Mouse (Mus musculus) myocyte (in vitro differentiated cells): ENCODE measurements around the gene Foxo1. TPM values are rescaled to one million over a fixed set of nuclear protein-coding genes. Genes with fewer than 3 reads are reported as not detected.

ENCODE experiments used
- H3K27me3 ChIP-seq: one replicate; pipeline ENCODE4 v1.6.1; 2011; ENCODE audit not compliant: control insufficient read depth, insufficient read depth, insufficient read length
- H3K36me3 ChIP-seq: one replicate; pipeline ENCODE4 v1.6.1; 2011; ENCODE audit not compliant: control insufficient read depth, insufficient read depth
- H3K4me2 ChIP-seq: one replicate; pipeline ENCODE4 v1.6.1; 2011; ENCODE audit warnings: low read depth, control low read depth
- H3K4me3 ChIP-seq: one replicate; pipeline ENCODE4 v1.5.1; 2011; ENCODE audit warnings: mild to moderate bottlenecking, control low read depth, moderate library complexity
- H3K79me2 ChIP-seq: one replicate; pipeline ENCODE4 v1.6.1; 2011; ENCODE audit not compliant: control insufficient read depth, insufficient read depth
- H3ac ChIP-seq: one replicate; pipeline ENCODE4 v1.6.1; 2011; ENCODE audit not compliant: control insufficient read depth, insufficient read length
- CEBPB ChIP-seq: IDR thresholded peaks from 2 replicates; pipeline ENCODE4 v1.6.1; 2011; ENCODE audit warnings: mild to moderate bottlenecking, moderate library complexity; ENCODE audit not compliant: poor library complexity, insufficient read depth, severe bottlenecking
- E2F4 ChIP-seq: IDR thresholded peaks from one replicate; pipeline ENCODE4 v1.6.1; 2011; ENCODE audit warnings: mild to moderate bottlenecking, control low read depth, moderate library complexity; ENCODE audit not compliant: insufficient read depth
- MAX ChIP-seq: IDR thresholded peaks from one replicate; pipeline ENCODE4 v1.6.1; 2011; ENCODE audit warnings: low read depth, mild to moderate bottlenecking, control low read depth
- MYOD1 ChIP-seq, 3 experiments: IDR thresholded peaks; one replicate each; pipeline ENCODE4 v1.6.1; 2011; ENCODE audit warnings: control low read depth in 2 of 3, low read depth in 2 of 3, mild to moderate bottlenecking in 2 of 3, moderate library complexity in 1 of 3; ENCODE audit not compliant: insufficient read length in 2 of 3, control insufficient read depth in 1 of 3
- MYOG ChIP-seq, 3 experiments: IDR thresholded peaks; one replicate each; pipeline ENCODE4 v1.6.1; 2011; ENCODE audit warnings: control low read depth in 2 of 3, low read depth in 2 of 3, mild to moderate bottlenecking in 2 of 3; ENCODE audit not compliant: insufficient read length in 2 of 3, control insufficient read depth in 1 of 3, insufficient read depth in 1 of 3
- POLR2A ChIP-seq: IDR thresholded peaks from one replicate; pipeline ENCODE4 v1.6.1; 2011; ENCODE audit warnings: low read depth, mild to moderate bottlenecking, control low read depth, moderate library complexity; ENCODE audit not compliant: insufficient read length
- POLR2AphosphoS2 ChIP-seq: IDR thresholded peaks from one replicate; pipeline ENCODE4 v1.6.1; 2011; ENCODE audit warnings: low read depth, control low read depth; ENCODE audit not compliant: insufficient read length
- REST ChIP-seq: IDR thresholded peaks from one replicate; pipeline ENCODE4 v1.6.1; 2011; ENCODE audit warnings: mild to moderate bottlenecking, control low read depth, moderate library complexity; ENCODE audit not compliant: insufficient read depth, insufficient read length
- SRF ChIP-seq: IDR thresholded peaks from one replicate; pipeline ENCODE4 v1.6.1; 2011; ENCODE audit warnings: low read depth; ENCODE audit not compliant: control insufficient read depth, insufficient read length
- TCF12 ChIP-seq: IDR thresholded peaks from one replicate; pipeline ENCODE4 v1.6.1; 2011; ENCODE audit warnings: mild to moderate bottlenecking, control low read depth; ENCODE audit not compliant: poor library complexity, insufficient read depth, severe bottlenecking
- TCF3 ChIP-seq: IDR thresholded peaks from one replicate; pipeline ENCODE4 v1.6.1; 2011; ENCODE audit warnings: low read depth, control low read depth; ENCODE audit not compliant: insufficient read length
- USF1 ChIP-seq: IDR thresholded peaks from one replicate; pipeline ENCODE4 v1.6.1; 2011; ENCODE audit warnings: low read depth, mild to moderate bottlenecking, control low read depth, moderate library complexity
- polyA plus RNA-seq: library from polyadenylated mRNA; unstranded; fragments of >200 nt; fragmentation: generic; extraction: Trizol; gene quantifications from one replicate; pipeline ENCODE4 v1.2.1, GENCODE M21; 2012; ENCODE audit warnings: missing spikeins

Foxo1 gene
- polyA plus RNA-seq, 1 experiment: 7.2 TPM

- Histone ChIP-seq H3K27me3 (no peaks in the 10 kb centered on the region), H3K4me2 (no peak overlapping the region), H3K36me3 (no peaks in the 10 kb centered on the region), H3K79me2 (peaks cover 93% of the 10 kb centered on the region), H3K4me3 (no peak overlapping the region), H3ac (no peak overlapping the region)
- TF ChIP-seq MYOD1 (IDR thresholded peaks at IDR 0.05; ENCODE audit: control insufficient read depth in 1 of 3, insufficient read length in 2 of 3, low read depth in 2 of 3): no peak
- TF ChIP-seq POLR2A: no peak
- no peak for TF ChIP-seq TCF12
Observed at GRCm38 (mm10) chr3:52320516-52321270, 52.6 kb downstream of the Foxo1 start.

- no peak overlapping the region for H3ac ChIP-seq
- H3K79me2 ChIP-seq: peaks cover 96% of the 10 kb centered on the region
- no peak overlapping the region for H3K4me2 ChIP-seq
- no peak overlapping the region for H3K4me3 ChIP-seq
- TF ChIP-seq POLR2A: no peak
- no peaks in the 10 kb centered on the region for H3K36me3 ChIP-seq
- H3K27me3 ChIP-seq: no peaks in the 10 kb centered on the region
Observed at GRCm38 (mm10) chr3:52322401-52323385, 54.6 kb downstream of the Foxo1 start.

- TF ChIP-seq TCF12 (no peak), USF1 (no peak), MAX (no peak), POLR2A (no peak), TCF3 (no peak), POLR2AphosphoS2 (no peak), MYOD1 (IDR thresholded peaks at IDR 0.05; ENCODE audit: control insufficient read depth in 1 of 3, insufficient read length in 2 of 3, low read depth in 2 of 3) (no peak), SRF (no peak)
- peaks cover 79% of the 10 kb centered on the region for H3K79me2 ChIP-seq
- H3K4me2 ChIP-seq: no peak overlapping the region
- H3K36me3 ChIP-seq: no peaks in the 10 kb centered on the region
- H3K27me3 ChIP-seq: no peaks in the 10 kb centered on the region
- H3K4me3 ChIP-seq: no peak overlapping the region
- no peak overlapping the region for H3ac ChIP-seq
Observed at GRCm38 (mm10) chr3:52325006-52325405, 56.9 kb downstream of the Foxo1 start.

- Histone ChIP-seq H3K4me3 (no peak overlapping the region), H3ac (no peak overlapping the region), H3K36me3 (no peaks in the 10 kb centered on the region), H3K4me2 (no peak overlapping the region), H3K79me2 (peaks cover 71% of the 10 kb centered on the region), H3K27me3 (no peaks in the 10 kb centered on the region)
- TF ChIP-seq TCF12 (no peak), MAX (no peak)
Observed at GRCm38 (mm10) chr3:52326687-52327086, 58.6 kb downstream of the Foxo1 start.

- TF ChIP-seq CEBPB: no peak
- no peak for TF ChIP-seq E2F4
- TF ChIP-seq TCF12: no peak
- TF ChIP-seq MAX: no peak
- no peak for TF ChIP-seq POLR2A
- no peak for TF ChIP-seq REST
- no peak for TF ChIP-seq TCF3
- no peak for TF ChIP-seq SRF
- TF ChIP-seq USF1: no peak
- Histone ChIP-seq H3ac (no peak overlapping the region), H3K36me3 (no peaks in the 10 kb centered on the region), H3K4me2 (no peak overlapping the region), H3K79me2 (peaks cover 72% of the 10 kb centered on the region), H3K27me3 (no peaks in the 10 kb centered on the region), H3K4me3 (no peak overlapping the region)
Observed at GRCm38 (mm10) chr3:52327146-52327545, 59.0 kb downstream of the Foxo1 start.

GRCm38 (mm10) chr3:52331709-52332108 is 63.6 kb downstream of the Foxo1 start:
- Histone ChIP-seq H3ac (no peak overlapping the region), H3K36me3 (no peaks in the 10 kb centered on the region), H3K4me2 (peak overlapping the region; percentile 41), H3K4me3 (no peak overlapping the region), H3K79me2 (peaks cover 73% of the 10 kb centered on the region), H3K27me3 (no peaks in the 10 kb centered on the region)
- TF ChIP-seq REST (no peak), CEBPB (peak; percentile 39; the same call in 1 of the 2 replicates), TCF3 (no peak), USF1 (no peak), MYOG (IDR thresholded peaks at IDR 0.05; ENCODE audit: control insufficient read depth in 1 of 3, insufficient read depth in 1 of 3, insufficient read length in 2 of 3, low read depth in 2 of 3) (peak in 2 of 3 experiments; percentile 58 to 78), E2F4 (no peak), POLR2AphosphoS2 (no peak), SRF (no peak), POLR2A (no peak), MAX (no peak), TCF12 (peak; percentile 81), MYOD1 (IDR thresholded peaks at IDR 0.05; ENCODE audit: control insufficient read depth in 1 of 3, insufficient read length in 2 of 3, low read depth in 2 of 3) (peak in 2 of 3 experiments; percentile 65 to 77)
